Mouse (Mus musculus): Measurements from ENCODE around the gene Polr2g. TPM values are rescaled to one million over a fixed set of nuclear protein-coding genes. Genes with fewer than 3 reads are reported as not detected.
"Not testable (repeated sequence)": the region's sequence is repeated elsewhere in the genome, so short reads cannot be mapped to it uniquely, and the experiment has no call there.

The Polr2g gene
- total RNA-seq (2021) = 10 to 100 TPM; 32.0 to 35.4 TPM
- long read RNA-seq, experiment 1, transcript Polr2g-201 (8 exons, 890 nt) = major isoform, 24 of 33 reads
- long read RNA-seq, experiment 1, partial matches to known transcripts = 6 of 33 reads
- long read RNA-seq, experiment 1, other reads (novel, unspliced or antisense) = 2 of 33 reads
- long read RNA-seq, experiment 2, transcript Polr2g-202 (7 exons, 833 nt) = minor isoform, 6 of 43 reads
- long read RNA-seq, experiment 2, transcript Polr2g-201 (8 exons, 890 nt) = major isoform, 29 of 43 reads
- long read RNA-seq, experiment 2, partial matches to known transcripts = 6 of 43 reads
- long read RNA-seq, experiment 2, other reads (novel, unspliced or antisense) = 2 of 43 reads

DNA sequence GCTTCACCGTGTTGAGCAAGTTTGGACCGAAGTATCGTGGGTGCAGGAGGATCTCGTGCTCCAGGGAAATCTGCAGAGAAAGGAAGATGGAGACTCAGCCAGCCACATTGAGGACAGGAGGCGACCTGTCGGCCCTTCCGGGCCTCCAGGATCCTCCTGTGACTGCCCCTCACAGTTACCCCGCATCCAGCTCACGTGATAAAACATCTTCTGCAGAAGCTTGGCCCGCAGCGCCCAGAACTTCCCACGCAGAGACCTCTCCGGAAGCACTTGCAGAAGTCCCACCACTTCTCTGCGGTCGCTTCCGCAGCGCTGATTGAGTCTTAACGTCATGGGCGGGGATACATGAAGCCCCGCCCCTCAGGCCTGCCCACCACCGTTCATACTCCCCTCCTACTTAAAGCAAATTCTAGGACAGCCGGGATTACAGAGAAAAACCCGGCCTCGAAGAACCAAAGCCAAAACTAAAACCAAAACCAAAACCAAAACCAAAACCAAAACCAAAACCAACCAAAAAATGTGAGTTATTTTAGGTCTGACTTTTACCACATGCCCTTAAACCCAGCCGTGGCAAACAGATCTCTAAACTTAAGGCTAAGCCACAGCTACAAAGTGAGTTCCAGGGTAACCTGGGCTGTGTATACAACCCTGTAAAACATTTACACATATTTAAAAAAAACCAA lies at the start of gene Polr2g:
TSS of gene Polr2g (minus strand) at position 314 of the 683 bp plus-strand sequence.
- peak; percentile 84 to 87 for DNase-seq
- intact Hi-C loops (cut with DNase I) = no loop called here

DNA sequence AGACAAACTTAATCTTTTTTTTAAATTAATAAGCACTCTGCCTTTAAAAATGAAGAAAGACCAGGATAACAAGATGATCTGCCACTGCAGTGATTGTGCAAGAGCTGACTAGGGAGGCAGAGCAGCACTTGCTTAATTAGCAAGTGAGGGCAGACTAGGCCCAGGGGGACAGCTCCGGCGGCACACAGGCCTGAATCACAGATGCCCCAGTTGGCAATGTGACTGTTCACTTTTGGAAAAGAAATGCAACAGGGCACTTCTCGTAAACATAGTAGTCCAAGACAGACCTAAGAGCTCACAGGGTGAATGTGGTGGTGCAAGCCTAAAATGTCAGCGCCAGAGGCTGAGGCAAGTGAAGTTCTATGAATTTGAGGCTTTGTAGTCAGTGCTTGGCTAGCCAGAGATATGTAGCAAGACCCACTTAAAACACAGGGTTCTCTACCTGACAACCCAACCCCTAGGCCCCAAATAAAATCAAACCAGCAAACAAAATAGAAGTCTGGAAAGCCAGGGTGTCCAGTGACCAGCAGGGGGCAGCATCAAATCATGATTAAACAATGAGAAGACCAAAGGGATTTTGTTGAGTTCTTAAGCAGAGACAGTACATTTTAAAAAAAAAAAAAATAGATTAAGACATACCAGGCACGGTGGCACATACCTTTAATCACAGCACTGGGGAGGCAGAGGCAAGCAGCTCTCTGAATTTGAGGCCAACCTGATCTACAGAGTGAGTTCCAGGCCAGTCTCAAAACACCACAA lies 46.2 kb upstream of the Polr2g start:
- intact Hi-C loops (cut with DNase I) = loop anchor here (5.0 kb wide), 2 partner anchors 48 to 258 kb away; partner anchors contain the start of gene Ints5
- peak; percentile 59 to 82 for DNase-seq

DNA sequence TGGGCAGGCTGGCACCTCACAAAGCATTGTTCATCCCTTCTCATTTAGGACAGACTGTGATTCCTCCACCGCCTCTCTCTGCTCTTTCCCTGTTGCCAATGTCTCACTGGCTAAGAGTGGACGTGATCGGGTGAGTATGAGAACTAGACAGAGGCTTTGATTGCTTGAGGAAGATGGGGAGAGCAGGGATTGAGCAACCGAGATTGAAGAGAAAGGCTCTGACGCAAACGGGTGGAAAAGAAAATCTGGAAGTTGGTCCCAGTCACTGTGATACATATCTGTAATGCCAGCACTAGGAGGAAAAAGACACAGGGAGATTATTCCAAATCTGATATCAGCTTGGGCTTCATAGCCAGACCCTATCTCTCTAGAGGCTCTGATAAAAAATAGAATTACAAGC lies 44.6 kb upstream of the Polr2g start:
- intact Hi-C loops (cut with DNase I) = loop anchor here (5.0 kb wide), 1 partner anchor 49 kb away; the partner anchor contains the start of gene Ints5
- DNase-seq = no peak

GRCm38 (mm10) chr19:8841012-8841411 lies 42.6 kb upstream of the Polr2g start:
- intact Hi-C loops (cut with DNase I) = loop anchor here (5.0 kb wide), 1 partner anchor 51 kb away; the partner anchor contains the start of gene Ints5
- DNase-seq = no peak

- DNase-seq = peak; percentile 64 to 65
- intact Hi-C loops (cut with DNase I) = loop anchor here (5.0 kb wide), 1 partner anchor 52 kb away; the partner anchor contains the start of gene Ints5
Measured at GRCm38 (mm10) chr19:8839908-8840791, 41.8 kb upstream of the Polr2g start.

GRCm38 (mm10) chr19:8839103-8839907 lies 40.9 kb upstream of the Polr2g start, which contains the start of gene Gng3:
TSS of gene Gng3 (minus strand) at chr19:8839194.
- intact Hi-C loops (cut with DNase I) = no loop called here
- DNase-seq = no peak

DNA sequence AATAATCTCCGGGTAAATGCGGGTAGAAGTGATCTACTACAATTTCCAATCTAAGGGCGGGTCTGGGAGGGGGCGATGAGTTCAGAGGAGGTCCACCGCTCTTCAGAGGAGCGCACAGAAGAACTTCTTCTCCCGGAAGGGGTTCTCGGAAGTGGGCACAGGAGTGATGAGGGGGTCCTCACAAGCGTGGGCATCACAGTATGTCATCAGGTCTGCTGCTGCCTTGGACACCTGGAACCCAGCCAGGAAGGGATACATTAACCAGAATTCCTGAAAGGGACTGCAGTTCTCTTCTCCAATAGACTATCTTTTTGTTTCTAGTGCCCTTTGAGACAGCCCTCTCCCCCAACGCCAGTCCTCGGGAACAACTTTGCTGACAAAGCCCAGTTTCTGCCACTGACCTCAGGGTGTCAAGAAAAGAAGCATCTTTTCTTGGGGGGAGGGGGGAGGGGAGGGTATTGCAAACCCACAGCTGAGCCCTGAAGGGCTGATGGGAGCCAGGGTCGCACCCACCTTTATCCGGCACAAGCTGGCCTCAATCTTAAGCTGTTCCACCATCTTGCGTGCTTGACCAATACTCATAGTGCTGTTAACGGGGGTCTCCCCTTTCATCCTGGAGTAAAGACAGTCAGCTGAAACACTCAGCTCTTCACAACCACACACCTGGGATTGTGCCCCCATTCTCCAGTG lies 39.8 kb upstream of the Polr2g start:
- intact Hi-C loops (cut with DNase I) = no loop called here
- no peak for DNase-seq

DNA sequence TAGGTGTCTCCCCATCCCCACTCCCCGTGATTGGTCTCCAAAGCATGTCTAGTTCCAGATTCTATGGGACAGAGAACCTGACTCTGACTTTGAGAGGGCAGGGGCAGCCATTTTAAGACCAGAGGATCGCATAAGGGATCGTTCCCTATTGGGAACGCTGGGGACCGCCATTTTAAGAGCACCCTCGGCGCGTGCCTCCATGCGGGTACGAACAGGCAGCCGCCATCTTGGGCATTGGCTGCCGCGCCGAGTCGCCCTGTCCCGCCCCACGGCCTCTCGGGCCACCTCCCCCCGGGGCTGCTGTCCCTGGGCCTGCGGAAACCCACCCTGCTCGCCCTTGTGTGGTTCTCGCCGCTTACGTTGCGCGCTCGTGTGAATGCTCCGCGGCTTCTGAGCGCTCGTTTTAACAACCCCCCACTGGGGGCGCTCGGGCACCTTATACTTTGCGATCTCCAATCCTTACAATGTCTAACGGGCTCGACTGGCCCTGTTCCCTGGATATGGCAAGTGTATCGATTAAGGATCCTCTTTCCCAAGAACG lies 38.9 kb upstream of the Polr2g start, which contains the start of gene Bscl2:
TSS of gene Bscl2 (plus strand) at position 217 of the 541 bp plus-strand sequence.
- DNase-seq = peak; percentile 68 to 83
- intact Hi-C loops (cut with DNase I) = no loop called here

DNA sequence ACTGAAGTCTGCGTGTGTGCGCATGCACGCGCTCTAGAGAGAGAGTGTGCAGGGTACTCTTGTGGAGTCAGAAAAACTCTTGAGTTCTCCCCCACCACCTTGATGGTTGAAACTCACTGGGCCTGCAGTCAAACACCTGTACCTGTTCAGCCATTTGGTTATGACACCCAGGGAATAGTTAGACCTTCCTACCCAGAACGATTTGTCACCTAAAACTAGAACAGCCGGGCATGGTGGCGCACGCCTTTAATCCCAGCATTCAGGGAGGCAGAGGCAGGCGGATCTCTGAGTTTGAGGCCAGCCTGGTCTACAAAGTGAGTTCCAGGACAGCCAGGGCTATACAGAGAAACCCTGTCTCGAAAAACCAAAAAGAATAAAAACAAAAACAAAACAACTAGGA lies 38.0 kb upstream of the Polr2g start:
- DNase-seq; intact Hi-C loops (cut with DNase I): not testable (repeated sequence)

- DNase-seq = no peak
- intact Hi-C loops (cut with DNase I) = no loop called here
Measured at GRCm38 (mm10) chr19:8832971-8833370, 34.6 kb upstream of the Polr2g start.

DNA sequence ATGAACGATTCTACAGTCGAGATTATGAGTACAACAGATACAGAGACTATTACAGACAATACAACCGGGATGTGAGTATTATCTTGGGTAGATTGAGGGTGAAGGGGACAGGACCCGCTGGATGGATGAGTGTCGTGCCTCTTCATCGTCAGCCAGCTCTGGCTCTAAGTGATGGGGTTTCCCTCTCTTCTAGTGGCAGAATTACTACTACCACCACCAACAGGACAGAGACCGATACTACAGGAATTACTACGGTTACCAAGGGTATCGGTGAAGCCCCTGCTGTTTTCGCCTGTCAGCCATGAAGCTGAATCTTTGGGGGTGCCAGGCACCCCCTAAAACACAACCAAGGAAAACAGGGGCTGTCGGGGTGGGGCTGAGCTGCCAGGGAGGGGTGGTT lies 32.9 kb upstream of the Polr2g start:
- intact Hi-C loops (cut with DNase I) = no loop called here
- DNase-seq = no peak

- no peak for DNase-seq
- intact Hi-C loops (cut with DNase I) = no loop called here
Measured at GRCm38 (mm10) chr19:8830664-8831063, 32.3 kb upstream of the Polr2g start.

DNA sequence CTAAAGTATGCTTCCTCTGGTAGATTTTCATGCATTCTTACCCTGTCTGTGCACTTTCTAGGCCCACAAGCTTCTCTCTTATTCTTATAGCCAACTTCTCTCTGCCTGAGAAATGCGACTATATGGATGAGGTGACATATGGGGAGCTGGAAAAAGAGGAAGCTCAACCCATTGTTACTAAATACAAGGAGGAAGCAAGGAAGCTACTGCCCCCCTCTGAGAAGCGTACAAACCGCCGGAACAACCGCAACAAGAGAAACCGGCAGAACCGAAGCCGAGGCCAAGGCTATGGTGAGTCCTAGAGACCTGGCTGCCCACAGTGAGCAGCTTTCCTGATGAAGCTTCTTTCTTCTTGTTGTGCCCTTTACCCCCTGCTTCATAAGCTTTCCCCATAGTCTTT lies 31.3 kb upstream of the Polr2g start, which contains the start of gene AC129217.1:
TSS of gene AC129217.1 (plus strand) at position 114 of the 400 bp plus-strand sequence.
- DNase-seq = no peak
- intact Hi-C loops (cut with DNase I) = no loop called here

GRCm38 (mm10) chr19:8822696-8823095 lies 24.3 kb upstream of the Polr2g start:
- intact Hi-C loops (cut with DNase I) = no loop called here
- no peak for DNase-seq

- no peak for DNase-seq
- intact Hi-C loops (cut with DNase I) = no loop called here
Measured at GRCm38 (mm10) chr19:8821146-8821545, 22.8 kb upstream of the Polr2g start.

GRCm38 (mm10) chr19:8820424-8820956 lies 22.1 kb upstream of the Polr2g start:
- peak in 1 of 2 experiments; percentile 29 for DNase-seq

GRCm38 (mm10) chr19:8819596-8820423 lies 21.4 kb upstream of the Polr2g start, which contains the start of gene Hnrnpul2:
TSS of gene Hnrnpul2 (plus strand) at chr19:8820010.
- peak; percentile 97 for DNase-seq
- intact Hi-C loops (cut with DNase I) = no loop called here

More at GRCm38 (mm10) chr19:8820424-8820956, 22.1 kb upstream of the Polr2g start:
- intact Hi-C loops (cut with DNase I) = no loop called here
